Mouse (Mus musculus): ENCODE results near the gene Sgms1. TPM values are rescaled to one million over a fixed set of nuclear protein-coding genes. Genes with fewer than 3 reads are reported as not detected.

Sgms1 gene
- 181 TPM for polyA plus RNA-seq (2017; shearing (Covaris generic))

DNA sequence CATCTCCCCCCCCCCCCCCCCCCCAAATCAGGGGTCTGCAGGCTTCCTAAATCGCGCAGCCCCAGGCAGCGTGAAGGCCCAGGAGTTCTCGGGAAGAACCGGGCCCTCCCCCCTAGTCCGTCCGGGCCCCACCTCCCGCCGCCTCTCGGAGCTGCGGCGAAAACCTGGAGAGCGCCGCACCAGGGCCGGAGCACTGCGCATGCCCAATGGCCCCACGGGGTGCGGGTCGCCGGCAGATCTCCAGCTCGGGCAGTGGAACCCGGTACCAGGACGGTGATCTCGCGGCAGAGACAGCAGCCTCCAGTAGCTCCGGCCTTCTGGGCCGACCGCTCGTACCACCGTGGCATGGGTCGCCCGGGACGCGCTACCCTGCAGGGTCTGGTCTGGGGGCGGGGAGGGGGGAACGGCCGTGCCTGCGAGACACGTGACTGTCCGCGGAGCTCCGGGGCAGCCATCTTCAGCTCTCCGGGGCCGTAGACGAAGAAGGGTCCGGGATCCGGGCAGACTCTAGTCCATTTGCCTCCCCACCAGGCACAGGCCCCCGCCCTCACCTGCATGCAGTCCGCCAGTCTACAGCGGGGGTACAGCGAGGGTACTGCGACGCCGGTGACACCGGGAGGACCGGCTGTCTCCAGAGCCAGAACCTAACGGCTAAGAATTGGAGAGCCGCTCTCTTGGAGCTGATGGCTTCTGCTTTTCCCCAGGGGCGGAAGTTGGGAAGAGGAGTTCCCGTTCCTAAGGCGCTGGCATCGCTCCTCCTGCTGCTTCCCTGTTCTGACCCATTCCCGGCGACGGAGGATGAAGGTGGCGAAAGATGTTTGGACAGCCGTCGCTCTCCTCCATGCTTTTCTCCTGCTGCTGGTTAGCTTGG lies at the start of gene Sgms1:
TSS of gene Sgms1 (minus strand) at position 714 of the 871 bp plus-strand sequence.

DNA sequence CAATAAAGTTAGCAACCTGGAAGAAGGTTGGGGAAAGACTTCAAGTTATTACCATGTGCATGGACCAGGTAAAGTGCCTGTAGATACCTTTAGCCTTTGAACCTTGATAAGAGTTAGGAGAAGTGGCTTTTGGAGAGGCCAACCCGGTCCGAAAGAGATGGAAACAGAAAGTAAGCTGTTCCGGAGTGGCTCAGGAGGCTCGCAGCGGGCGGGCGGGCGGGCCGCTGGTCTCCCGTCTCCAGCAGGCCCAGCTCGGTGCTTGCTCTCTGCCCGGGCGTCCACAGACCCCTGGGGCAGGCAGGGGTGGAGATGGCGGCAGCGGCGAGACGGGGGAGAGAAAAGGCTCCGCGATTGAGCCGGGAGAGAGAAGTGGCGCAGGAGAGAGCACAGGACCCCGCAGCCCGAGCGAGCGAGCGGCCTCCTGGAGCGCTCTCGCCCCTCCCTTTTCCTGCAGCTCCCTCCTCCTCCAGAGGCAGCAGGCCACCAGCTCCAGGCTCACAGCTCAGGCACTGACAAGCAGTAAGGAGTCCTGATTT lies 281.7 kb downstream of the Sgms1 start, which contains the start of gene Asah2:
TSS of gene Asah2 (minus strand) at position 441 of the 536 bp plus-strand sequence.

Other genes with a start within 250 kb of the Sgms1 start
- gene Rpl9-ps6, start 76.9 kb upstream of the Sgms1 start, polyA plus RNA-seq (2017; shearing (Covaris generic)), result 312 TPM
- 55.2 TPM for gene Minpp1, start 96.1 kb upstream of the Sgms1 start, polyA plus RNA-seq (2017; shearing (Covaris generic))
- 0.19 TPM for gene Papss2, start 206.1 kb upstream of the Sgms1 start, polyA plus RNA-seq (2017; shearing (Covaris generic))